Mouse (Mus musculus) embryonic facial prominence, embryonic 13.5 days (tissue): Measurements from ENCODE around the gene Vps13a. TPM values are rescaled to one million over a fixed set of nuclear protein-coding genes. Genes with fewer than 3 reads are reported as not detected.
"Not testable (repeated sequence)": the region's sequence is repeated elsewhere in the genome, so short reads cannot be mapped to it uniquely, and the experiment has no call there.

Source experiments
- ATAC-seq: fragments of 200-750 bp; cut with Nextera tagmentation; 2 replicates; pipeline ENCODE4 v1.8.0; 2017; ENCODE audit warnings: low read depth; ENCODE audit not compliant: insufficient number of reproducible peaks, insufficient read depth, low FRiP score, low TSS enrichment
- H3K27ac ChIP-seq: fragments of 300-500 bp; sonication (generic); 2 replicates; pipeline ENCODE4 v1.5.1; 2015; ENCODE audit warnings: moderate library complexity, mild to moderate bottlenecking, inconsistent platforms
- H3K27me3 ChIP-seq: fragments of 300-500 bp; sonication (generic); 2 replicates; pipeline ENCODE4 v1.6.1; 2015; ENCODE audit warnings: mild to moderate bottlenecking, inconsistent platforms
- H3K36me3 ChIP-seq: fragments of 300-500 bp; sonication (generic); 2 replicates; pipeline ENCODE4 v1.6.1; 2015; ENCODE audit warnings: mild to moderate bottlenecking, inconsistent platforms
- H3K4me1 ChIP-seq: fragments of 300-500 bp; sonication (generic); 2 replicates; pipeline ENCODE4 v1.6.1; 2015; ENCODE audit warnings: inconsistent platforms
- H3K4me2 ChIP-seq: fragments of 300-500 bp; sonication (generic); 2 replicates; pipeline ENCODE4 v1.6.1; 2015; ENCODE audit warnings: moderate library complexity, mild to moderate bottlenecking, inconsistent platforms
- H3K4me3 ChIP-seq: fragments of 300-500 bp; sonication (generic); 2 replicates; pipeline ENCODE4 v1.5.1; 2015; ENCODE audit warnings: mild to moderate bottlenecking, inconsistent platforms
- H3K9ac ChIP-seq: fragments of 300-500 bp; sonication (generic); 2 replicates; pipeline ENCODE4 v1.6.1; 2015; ENCODE audit warnings: mild to moderate bottlenecking, inconsistent platforms
- H3K9me3 ChIP-seq: fragments of 300-500 bp; sonication (generic); 2 replicates; pipeline ENCODE4 v1.6.1; 2016; ENCODE audit warnings: inconsistent platforms
- WGBS: fragments of 180-500 bp; shearing (Covaris S2); methylation state at CpG from one replicate; pipeline ENCODE4 v1.1.7; 2015; ENCODE audit warnings: mixed read lengths; 5-methylcytosine and 5-hydroxymethylcytosine counted together
- polyA plus RNA-seq: library from polyadenylated mRNA; unstranded; fragments of >200 nt; fragmentation: Nextera tagmentation; extraction: Ambion mirVana; gene quantifications from 2 replicates; pipeline ENCODE4 v1.2.1, GENCODE M21; 2015

Vps13a gene
- polyA plus RNA-seq, 1 experiment from 2014 or later: 9.0 TPM

DNA sequence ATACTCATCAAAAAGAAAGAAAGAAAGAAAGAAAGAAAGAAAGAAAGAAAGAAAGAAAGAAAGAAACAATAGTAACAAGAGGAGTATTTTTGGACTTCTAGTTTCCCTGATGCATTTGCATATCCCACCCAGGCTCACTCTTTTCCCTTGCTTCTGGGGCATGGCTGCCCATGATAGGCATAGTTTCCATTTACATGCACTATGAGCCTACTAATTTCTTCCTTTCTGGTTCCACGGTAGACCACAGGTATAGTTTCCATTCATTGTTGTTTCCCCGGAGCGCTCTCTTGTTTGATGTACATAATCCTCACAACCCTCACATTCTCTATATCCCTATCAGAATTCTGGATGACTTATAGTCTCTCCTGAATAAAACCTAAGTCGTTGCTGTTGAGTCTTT, 9.2 kb upstream of the Vps13a start:
- no peak for ATAC-seq
- H3K4me2 ChIP-seq: no peak overlapping the region
- no peaks in the 10 kb centered on the region for H3K36me3 ChIP-seq
- no peaks in the 10 kb centered on the region for H3K27me3 ChIP-seq
- 76% methylated on average over 4 of the region's 4 CpGs for WGBS
- H3K27ac ChIP-seq: no peak overlapping the region
- H3K9ac ChIP-seq: no peak overlapping the region
- H3K4me3 ChIP-seq: no peak overlapping the region
- no peaks in the 10 kb centered on the region for H3K9me3 ChIP-seq
- no peaks in the 10 kb centered on the region for H3K4me1 ChIP-seq

DNA sequence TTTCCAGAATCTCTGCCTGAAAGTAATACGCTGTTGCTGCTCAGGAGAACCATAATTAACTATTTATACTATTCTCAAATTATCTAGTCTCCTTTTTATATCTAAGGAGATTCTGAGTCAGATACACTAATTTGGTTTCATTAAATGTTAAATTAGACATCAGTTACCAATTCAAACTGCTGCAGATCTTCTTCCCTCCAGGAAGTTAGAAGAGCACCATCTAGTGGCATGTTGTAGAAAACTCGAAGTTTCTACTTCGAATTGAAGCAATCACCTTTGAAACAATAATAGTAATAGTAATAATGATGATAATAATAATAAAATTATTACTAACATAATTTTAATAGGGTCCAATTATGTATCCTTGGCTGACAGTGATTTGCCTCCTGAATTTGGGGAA, 4.1 kb upstream of the Vps13a start:
- 19% methylated on average over 3 of the region's 3 CpGs for WGBS
- Histone ChIP-seq H3K36me3 (no peaks in the 10 kb centered on the region), H3K9me3 (no peaks in the 10 kb centered on the region), H3K4me1 (peaks cover 4% of the 10 kb centered on the region), H3K27me3 (peaks cover 15% of the 10 kb centered on the region), H3K4me2 (no peak overlapping the region), H3K27ac (no peak overlapping the region), H3K9ac (no peak overlapping the region), H3K4me3 (no peak overlapping the region)
- ATAC-seq: no peak

DNA sequence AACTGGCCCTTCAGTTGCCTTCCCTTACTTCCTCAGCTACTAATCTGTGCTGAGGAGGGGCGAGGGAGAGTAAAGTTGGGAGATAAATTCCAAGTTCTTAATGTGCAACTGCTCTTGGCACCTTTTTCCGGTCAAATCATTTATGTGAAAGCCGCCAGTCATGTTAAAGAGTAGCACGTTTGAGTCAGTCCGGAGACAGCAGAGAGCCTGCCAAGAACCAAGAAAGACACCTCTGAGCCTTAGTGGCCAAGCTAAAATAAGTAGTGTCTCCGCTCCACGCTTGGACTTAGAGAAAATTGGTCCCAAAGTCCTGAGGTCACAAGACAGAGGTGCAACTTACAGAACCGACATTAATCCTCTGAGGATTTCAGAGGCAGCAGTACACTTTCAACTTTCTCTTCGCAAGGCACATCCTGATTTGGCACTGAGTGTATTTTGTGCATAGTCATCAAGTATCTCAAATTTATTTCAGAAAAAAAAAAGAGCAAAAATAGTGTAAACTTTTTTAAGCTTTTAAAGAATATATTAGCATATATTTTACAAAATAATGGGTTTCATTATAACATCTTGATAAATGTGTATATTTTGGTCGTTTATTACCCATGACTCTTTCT, 780 bp upstream of the Vps13a start:
- H3K9me3 ChIP-seq: no peaks in the 10 kb centered on the region
- WGBS: 9% methylated on average over 10 of the region's 10 CpGs
- no peak for ATAC-seq
- peaks cover 19% of the 10 kb centered on the region for H3K27me3 ChIP-seq
- peak overlapping the region; percentile 54 for H3K4me3 ChIP-seq
- H3K4me2 ChIP-seq: peak overlapping the region; percentile 97
- no peaks in the 10 kb centered on the region for H3K36me3 ChIP-seq
- peak overlapping the region; percentile 71 for H3K9ac ChIP-seq
- H3K4me1 ChIP-seq: peaks cover 5% of the 10 kb centered on the region
- H3K27ac ChIP-seq: no peak overlapping the region

DNA sequence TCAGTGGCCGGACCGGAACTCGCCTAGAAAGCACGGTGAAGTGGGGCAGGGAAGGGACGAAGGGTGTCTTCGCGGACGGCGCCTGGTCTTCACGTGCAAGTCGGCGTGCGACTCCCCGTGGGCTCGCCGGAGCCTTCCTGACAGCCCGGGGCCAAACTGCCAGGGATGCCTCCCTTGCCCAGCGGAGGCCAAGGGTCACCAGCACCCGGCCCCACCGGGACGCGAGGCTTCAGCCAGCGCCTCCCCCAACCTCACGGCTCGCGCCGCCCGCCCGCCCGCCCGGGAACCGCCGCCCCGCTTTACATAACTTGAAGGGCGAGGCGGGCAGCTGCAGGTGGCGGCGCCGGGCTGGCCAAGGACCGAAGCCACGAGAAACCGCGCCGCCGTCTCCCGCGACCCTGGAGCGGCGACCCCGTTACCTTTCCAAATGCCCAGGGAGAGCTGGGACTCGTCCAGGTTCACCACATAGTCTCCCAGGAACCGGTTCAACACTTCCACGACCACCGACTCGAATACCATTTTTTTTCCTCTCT, 416 bp downstream of the Vps13a start:
- Histone ChIP-seq H3K27ac (no peak overlapping the region), H3K27me3 (peaks cover 19% of the 10 kb centered on the region), H3K4me3 (peak overlapping the region; percentile 54), H3K9me3 (no peaks in the 10 kb centered on the region), H3K36me3 (no peaks in the 10 kb centered on the region), H3K4me1 (peaks cover 5% of the 10 kb centered on the region), H3K4me2 (peak overlapping the region; percentile 97), H3K9ac (peak overlapping the region; percentile 73)
- under 1% methylated on average over 55 of the region's 55 CpGs for WGBS
- peak; percentile 45 for ATAC-seq

DNA sequence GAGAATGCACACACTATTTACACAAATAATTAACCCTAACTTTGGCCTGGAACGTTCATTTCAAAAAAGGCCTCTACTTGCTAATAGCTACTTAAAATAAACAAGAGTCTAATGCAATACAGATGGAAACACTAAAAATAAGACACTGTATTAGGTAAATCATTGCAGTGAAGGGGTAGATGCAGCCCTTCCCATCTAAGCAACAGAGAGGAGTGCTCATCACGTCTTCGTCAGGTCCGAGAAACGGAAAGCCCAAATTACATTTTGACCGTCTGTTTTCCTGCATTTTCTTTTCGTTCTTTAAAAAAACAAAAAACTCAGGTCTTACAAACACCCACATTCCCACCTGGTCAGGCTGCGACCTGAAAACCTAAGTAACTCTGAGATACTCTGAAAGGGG, 947 bp downstream of the Vps13a start:
- H3K4me2 ChIP-seq: peak overlapping the region; percentile 97
- H3K9ac ChIP-seq: peak overlapping the region; percentile 73
- peaks cover 19% of the 10 kb centered on the region for H3K27me3 ChIP-seq
- no peaks in the 10 kb centered on the region for H3K36me3 ChIP-seq
- H3K27ac ChIP-seq: no peak overlapping the region
- peak overlapping the region; percentile 54 for H3K4me3 ChIP-seq
- H3K9me3 ChIP-seq: no peaks in the 10 kb centered on the region
- peaks cover 5% of the 10 kb centered on the region for H3K4me1 ChIP-seq
- no peak for ATAC-seq
- WGBS: 7% methylated on average over 8 of the region's 8 CpGs

DNA sequence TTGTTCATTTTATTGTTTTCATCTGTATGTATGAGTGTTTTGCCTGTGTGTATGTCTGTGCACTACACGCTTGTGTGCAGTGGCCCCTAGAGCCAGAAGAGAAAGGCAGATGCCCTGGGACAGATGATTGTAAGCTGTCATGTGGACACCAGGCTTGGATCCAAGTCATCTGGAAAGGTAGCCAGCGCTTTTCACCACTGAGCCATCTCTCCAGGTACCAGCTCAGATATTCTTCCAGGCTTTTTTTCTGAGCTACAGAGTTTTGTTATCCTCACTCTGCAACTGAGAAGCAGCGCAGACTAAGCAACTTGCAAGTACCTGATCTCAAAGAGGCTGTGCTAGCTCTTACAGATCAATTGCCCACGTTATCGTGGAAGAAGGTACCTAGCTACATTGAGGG, 1.5 kb downstream of the Vps13a start:
- ATAC-seq: no peak
- Histone ChIP-seq H3K4me1 (peaks cover 5% of the 10 kb centered on the region), H3K27ac (no peak overlapping the region), H3K4me3 (no peak overlapping the region), H3K9me3 (no peaks in the 10 kb centered on the region), H3K4me2 (no peak overlapping the region), H3K9ac (no peak overlapping the region), H3K27me3 (peaks cover 19% of the 10 kb centered on the region), H3K36me3 (no peaks in the 10 kb centered on the region)
- 61% methylated on average over 5 of the region's 5 CpGs for WGBS

DNA sequence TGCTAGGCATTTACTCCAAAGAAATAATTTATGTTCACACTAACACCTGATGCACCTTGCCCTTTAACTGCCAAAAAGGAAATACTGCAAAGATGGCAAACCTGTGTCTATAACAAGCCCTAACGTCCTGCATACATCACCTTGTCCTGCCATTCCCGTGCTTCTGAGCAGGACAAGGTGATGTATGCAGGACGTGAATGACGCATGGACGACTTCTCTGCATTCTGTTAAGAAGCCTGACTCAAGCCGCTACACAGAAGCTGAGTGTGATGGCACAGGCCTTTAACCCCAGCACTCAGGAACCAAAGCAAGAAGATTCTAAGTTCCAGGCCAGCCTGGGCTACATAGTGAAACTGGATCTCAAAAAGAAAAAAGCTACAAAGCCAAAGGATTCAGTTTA, 2.2 kb downstream of the Vps13a start:
- Histone ChIP-seq H3K27me3 (peaks cover 19% of the 10 kb centered on the region), H3K4me3 (no peak overlapping the region), H3K4me1 (peaks cover 5% of the 10 kb centered on the region), H3K36me3 (no peaks in the 10 kb centered on the region), H3K9ac (no peak overlapping the region), H3K27ac (no peak overlapping the region), H3K9me3 (no peaks in the 10 kb centered on the region), H3K4me2 (no peak overlapping the region)
- ATAC-seq: no peak
- WGBS: 76% methylated on average over 6 of the region's 6 CpGs

DNA sequence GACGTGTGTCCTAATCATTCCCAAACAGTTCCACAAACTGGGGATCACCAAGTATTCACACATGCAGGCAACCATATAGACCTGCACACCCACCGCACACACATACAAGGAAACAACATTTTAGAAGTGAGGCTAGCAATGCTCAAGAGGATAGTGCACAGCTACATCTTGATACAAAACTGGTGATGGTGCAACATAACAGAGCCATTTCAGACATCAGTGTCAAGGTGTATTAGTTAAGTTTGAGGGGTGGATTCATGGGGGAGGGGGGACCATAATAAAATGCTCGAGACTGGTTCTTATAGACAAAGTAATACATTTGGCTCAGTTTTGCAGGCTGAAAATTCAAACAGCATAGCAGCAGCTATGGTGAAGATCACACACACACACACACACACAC, 2.8 kb downstream of the Vps13a start:
- ATAC-seq: no peak
- Histone ChIP-seq H3K4me2 (no peak overlapping the region), H3K27ac (no peak overlapping the region), H3K9me3 (no peaks in the 10 kb centered on the region), H3K4me3 (no peak overlapping the region), H3K27me3 (peaks cover 18% of the 10 kb centered on the region), H3K36me3 (no peaks in the 10 kb centered on the region), H3K4me1 (peaks cover 5% of the 10 kb centered on the region), H3K9ac (no peak overlapping the region)
- 76% methylated on average over 3 of the region's 3 CpGs for WGBS

DNA sequence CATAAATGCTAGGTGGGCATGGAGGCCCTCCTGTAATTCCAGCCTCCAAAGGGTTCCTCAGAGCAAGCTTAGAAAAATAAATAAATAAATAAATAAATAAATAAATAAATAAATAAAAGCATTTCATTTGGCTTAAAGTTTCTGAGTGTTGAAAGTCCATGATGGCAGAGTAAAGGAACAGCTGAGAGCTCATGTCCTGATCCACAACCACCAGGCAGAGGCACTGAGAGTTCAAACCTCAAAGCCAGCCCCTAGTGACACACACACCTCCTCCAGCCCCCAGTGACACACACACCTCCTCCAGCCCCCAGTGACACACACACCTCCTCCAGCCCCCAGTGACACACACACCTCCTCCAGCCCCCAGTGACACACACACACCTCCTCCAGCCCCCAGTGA, 3.3 kb downstream of the Vps13a start:
- H3K9me3 ChIP-seq, ATAC-seq, H3K4me3 ChIP-seq: not testable (repeated sequence)

DNA sequence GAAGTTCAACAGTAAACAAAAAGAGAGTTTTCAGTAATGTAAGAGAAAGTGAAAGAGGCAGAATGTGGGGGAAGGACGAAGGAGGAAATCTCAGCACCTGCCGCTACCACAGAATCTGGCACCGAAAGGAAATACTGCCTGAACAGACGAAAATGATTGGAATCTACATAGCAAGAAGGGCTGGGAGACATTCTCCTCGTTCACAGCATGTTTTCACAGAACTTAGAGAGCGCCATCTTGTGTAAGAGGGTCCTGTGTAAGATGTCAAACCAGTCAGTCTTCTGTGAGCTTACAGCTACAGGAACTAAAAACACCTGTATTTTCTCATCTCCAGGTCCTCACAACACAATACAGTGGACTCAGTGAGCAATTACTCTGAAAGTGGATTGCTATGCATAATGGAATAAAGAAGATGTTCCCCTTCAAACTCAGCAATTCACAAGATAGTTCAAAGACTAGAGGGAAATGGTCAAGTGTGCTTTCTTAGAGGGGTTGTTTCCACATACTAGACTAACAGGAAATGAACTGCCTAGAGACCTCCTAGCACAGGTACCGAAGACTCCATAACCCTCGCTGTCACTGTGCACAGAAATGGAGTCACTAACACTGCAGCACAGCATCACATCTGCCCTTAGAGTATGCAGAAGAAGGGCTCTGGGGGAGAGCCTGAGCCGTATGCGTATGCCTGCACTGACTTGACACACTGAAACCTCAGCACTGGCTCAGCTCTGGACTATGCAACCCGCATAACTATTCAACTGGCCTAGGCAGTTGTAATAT, 7.3 kb downstream of the Vps13a start:
- H3K4me3 ChIP-seq: no peak overlapping the region
- H3K9me3 ChIP-seq: no peaks in the 10 kb centered on the region
- ATAC-seq: no peak
- H3K36me3 ChIP-seq: no peaks in the 10 kb centered on the region
- H3K9ac ChIP-seq: no peak overlapping the region
- no peak overlapping the region for H3K4me2 ChIP-seq
- no peak overlapping the region for H3K27ac ChIP-seq
- no peaks in the 10 kb centered on the region for H3K4me1 ChIP-seq
- WGBS: 57% methylated on average over 11 of the region's 11 CpGs
- H3K27me3 ChIP-seq: no peaks in the 10 kb centered on the region

More for the DNA sequence above, 3.3 kb downstream of the Vps13a start:
- H3K36me3 ChIP-seq, H3K4me2 ChIP-seq, H3K4me1 ChIP-seq, H3K27ac ChIP-seq, H3K9ac ChIP-seq: not testable (repeated sequence)
- H3K27me3 ChIP-seq: peaks cover 13% of the 10 kb centered on the region

DNA sequence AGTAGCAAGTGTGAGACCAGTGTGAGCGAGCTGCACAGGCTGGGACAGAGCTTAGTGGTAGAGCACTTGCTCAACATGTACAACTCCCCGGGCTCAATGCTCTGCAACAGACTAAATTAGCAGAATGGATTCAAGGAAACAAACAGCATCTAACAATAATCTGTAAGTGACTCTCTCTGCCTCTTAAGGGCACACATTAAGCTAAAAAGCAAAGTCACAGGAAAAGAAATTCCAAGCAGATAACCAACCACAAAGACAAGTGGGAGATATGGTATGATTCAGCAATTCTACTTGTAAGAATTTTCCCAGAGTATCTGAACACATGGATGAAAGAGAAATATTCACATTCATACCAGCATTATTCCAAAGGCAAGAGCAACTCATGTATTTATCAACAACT, 13.3 kb downstream of the Vps13a start:
- no peak for ATAC-seq
- no peak overlapping the region for H3K27ac ChIP-seq
- no peaks in the 10 kb centered on the region for H3K9me3 ChIP-seq

DNA sequence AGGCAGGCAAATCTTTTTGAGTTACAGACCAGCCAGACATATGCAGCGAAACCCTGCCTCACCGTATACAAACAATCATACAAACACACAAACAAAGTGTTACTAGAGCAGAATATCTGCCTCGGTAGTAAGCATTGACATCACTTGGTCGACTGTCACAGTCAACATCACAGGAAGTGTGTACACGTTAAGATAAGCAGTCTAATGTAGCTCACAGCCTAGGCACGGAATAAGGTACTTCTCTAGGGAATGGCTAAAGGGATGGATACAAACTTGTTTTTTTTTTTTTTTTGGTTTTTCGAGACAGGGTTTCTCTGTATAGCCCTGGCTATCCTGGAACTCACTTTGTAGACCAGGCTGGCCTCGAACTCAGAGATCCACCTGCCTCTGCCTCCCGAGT, 23.3 kb downstream of the Vps13a start:
- not testable (repeated sequence) for H3K9ac ChIP-seq, H3K4me3 ChIP-seq, H3K27me3 ChIP-seq, ATAC-seq, H3K4me1 ChIP-seq, H3K9me3 ChIP-seq, H3K36me3 ChIP-seq, H3K27ac ChIP-seq, H3K4me2 ChIP-seq
- 92% methylated on average over 9 of the region's 9 CpGs for WGBS

More for the DNA sequence above, 13.3 kb downstream of the Vps13a start:
- H3K27me3 ChIP-seq: no peaks in the 10 kb centered on the region
- H3K4me1 ChIP-seq: no peaks in the 10 kb centered on the region
- no peak overlapping the region for H3K4me3 ChIP-seq
- no peak overlapping the region for H3K9ac ChIP-seq
- WGBS: 82% methylated on average over 2 of the region's 2 CpGs
- H3K36me3 ChIP-seq: no peaks in the 10 kb centered on the region
- no peak overlapping the region for H3K4me2 ChIP-seq
